Mouse (Mus musculus) embryonic stem cell, embryonic (primary cell): ENCODE data around the gene Parl.

Experiments
- CTCF ChIA-PET, 4 experiments: fragments of 300-600 bp in 2 of 4; fragments of 350-600 bp in 2 of 4; sonication (Branson Sonifier 250); formaldehyde crosslinking; loops; one replicate each; lab custom pipeline; 2022; ENCODE audit warnings: inconsistent platforms in 2 of 4; lab: Charles Lee
- POLR2A ChIA-PET, 4 experiments: fragments of 300-600 bp in 2 of 4; fragments of 350-600 bp in 2 of 4; sonication (Branson Sonifier 250); formaldehyde crosslinking; loops; one replicate each; lab custom pipeline; 2022; ENCODE audit warnings: antibody characterized with exemption in 4 of 4, inconsistent platforms in 1 of 4; lab: Charles Lee

The Parl gene

DNA sequence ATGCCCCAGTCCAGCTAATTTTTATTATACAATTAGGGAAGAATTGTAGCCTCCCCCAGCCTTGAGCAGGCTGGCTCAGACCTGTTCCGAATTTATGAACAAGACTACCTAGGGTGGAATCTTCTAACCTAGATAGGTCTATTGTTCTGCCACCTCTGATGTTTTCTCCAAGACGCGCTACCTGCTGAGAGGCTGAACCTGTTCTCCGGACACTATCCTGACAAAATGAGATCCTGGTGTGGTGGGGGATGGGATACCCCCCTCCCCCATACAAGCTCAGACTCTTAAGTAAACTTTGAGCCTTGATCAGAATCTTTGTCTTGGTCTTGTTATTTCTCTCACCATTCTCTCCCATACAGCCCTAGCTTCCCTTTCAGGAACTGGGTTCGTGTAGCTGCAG lies 44.3 kb downstream of the Parl start:
- CTCF ChIA-PET, result interaction anchor here in 1 of 4 experiments (0.5 kb wide), 1 partner anchor 31 kb away, joined by 3 read pairs; no protein-coding TSS in a partner anchor
- POLR2A ChIA-PET, result interaction anchor here in 2 of 4 experiments (0.6 to 1.3 kb wide), 4 partner anchors 14 to 31 kb away, joined by 3 to 4 read pairs (median 3); partner anchors contain the start of gene Map6d1 (in 1 of the 2)

DNA sequence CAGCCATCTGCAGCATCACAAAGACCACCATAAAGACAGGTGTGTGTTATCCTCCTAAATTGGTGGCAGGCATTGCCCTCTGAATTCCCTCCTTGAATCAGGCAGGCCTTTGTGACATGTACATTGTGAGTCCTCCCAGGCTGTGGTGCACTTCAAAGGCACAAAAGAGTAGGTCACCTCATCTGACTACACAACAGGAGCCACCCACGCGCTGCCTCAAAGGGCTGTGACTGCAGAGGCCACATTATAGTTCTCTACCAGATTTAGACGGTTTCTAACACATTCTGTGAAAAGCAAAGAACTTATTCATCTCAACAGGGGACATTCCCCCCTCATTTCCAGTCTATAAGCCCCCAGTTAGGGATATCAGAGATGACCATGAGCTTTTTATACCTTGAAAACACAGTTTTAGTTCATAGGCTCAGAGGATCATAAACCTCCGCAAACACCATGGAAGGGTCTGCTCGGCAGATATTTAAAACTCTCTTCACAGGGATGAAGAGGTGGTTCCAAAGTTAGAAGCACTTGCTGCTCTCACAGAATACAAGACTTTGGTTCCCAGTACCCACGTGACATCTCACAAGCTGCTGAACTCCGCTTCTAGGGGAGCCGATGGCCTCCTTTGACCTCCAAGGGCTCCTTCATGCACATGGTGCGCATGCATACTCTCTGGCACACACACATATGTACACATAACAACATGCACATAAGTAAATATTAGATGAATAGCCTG lies 53.6 kb downstream of the Parl start:
- CTCF ChIA-PET, result interaction anchor here in 2 of 4 experiments (0.5 to 0.6 kb wide), 2 partner anchors 59 to 76 kb away, joined by 3 to 4 read pairs; no protein-coding TSS in a partner anchor

DNA sequence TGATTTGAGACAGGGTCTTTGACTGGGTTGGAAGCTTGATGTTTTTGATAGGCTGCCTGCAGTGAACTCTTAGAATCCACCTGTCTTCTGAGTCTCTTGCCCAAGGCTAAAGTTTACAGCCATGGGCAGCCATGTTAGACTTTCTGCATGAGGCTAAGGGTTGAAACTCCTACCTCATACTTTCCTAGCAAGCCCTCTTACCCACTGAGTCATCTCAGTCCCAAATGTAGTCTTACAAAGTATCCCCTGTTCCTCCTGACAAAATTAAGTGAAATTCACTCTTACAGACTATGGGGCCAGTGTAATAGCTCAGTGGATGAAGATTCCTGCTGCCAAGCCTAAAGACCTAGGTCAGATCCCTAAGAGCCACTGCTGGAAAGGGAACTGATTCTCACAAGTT lies 55.1 kb downstream of the Parl start:
- CTCF ChIA-PET, result interaction anchor here in 1 of 4 experiments (0.6 kb wide), 1 partner anchor 68 kb away, joined by 3 read pairs; no protein-coding TSS in a partner anchor
- POLR2A ChIA-PET, result no interaction called here

More for the DNA sequence above, 53.6 kb downstream of the Parl start:
- POLR2A ChIA-PET, result interaction anchor here in 2 of 4 experiments (0.6 to 0.9 kb wide), 3 partner anchors 11 to 210 kb away, joined by 3 to 10 read pairs (median 3); no protein-coding TSS in a partner anchor

DNA sequence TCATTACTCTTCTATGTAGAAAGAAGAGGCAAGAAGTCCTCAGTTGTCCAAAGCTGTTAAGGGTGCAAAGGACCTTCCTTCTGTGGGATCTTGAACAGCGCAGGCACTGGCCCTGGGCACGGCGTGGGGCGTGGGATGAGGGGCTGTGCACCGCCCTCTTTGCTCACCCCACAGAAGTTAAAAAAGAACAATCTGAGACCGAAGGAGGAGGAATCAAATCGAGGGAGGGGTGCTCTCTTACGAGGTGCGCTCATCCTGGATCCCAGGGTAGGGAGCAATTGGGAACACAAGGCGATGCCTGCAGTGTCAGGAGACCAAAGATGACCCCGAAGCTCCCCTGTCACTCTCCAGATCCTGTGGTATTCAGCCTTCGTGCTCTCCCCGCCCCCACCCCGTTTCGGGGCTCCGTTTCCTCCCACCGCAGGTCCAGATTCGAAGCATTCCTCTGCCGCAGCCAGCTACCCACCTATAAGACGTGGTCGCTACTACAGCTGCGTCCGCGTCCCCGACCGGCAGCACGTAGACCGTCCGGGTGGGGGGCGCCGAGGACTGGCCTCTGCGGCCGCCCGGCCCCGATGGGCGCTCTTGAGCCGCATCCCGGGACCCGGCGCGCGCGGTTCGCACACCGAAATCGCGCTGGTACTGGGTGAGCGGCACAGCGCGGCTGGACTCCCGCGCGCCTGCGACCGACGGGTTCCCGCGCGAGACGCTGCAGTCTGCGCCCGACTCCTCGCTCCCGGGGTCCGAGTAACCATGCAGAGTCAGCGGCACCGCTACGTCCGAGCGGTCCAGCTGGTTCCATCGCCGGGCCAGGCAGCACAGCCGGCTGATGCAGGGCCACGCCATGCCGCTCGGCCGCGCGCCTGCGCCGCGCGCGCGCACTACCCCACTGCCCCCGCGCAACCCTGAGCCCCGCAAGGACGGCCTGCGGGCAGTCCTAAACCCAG lies 61.4 kb downstream of the Parl start, which contains the start of gene Map6d1:
Gene Map6d1 (minus strand): TSS at position 891 of the 947 bp plus-strand sequence.
- POLR2A ChIA-PET, result interaction anchor here (0.7 to 3.0 kb wide), 42 partner anchors 8 to 371 kb away, joined by 3 to 12 read pairs (median 4); partner anchors contain the start of genes Alg3 (in 1 of the 4), Dvl3 (in 1 of the 4), Eef1akmt4 (in 1 of the 4) and Gm49333 (in 1 of the 4)
- CTCF ChIA-PET, result interaction anchor here in 2 of 4 experiments (0.6 to 1.4 kb wide), 5 partner anchors 15 to 350 kb away, joined by 3 to 13 read pairs (median 6); no protein-coding TSS in a partner anchor

DNA sequence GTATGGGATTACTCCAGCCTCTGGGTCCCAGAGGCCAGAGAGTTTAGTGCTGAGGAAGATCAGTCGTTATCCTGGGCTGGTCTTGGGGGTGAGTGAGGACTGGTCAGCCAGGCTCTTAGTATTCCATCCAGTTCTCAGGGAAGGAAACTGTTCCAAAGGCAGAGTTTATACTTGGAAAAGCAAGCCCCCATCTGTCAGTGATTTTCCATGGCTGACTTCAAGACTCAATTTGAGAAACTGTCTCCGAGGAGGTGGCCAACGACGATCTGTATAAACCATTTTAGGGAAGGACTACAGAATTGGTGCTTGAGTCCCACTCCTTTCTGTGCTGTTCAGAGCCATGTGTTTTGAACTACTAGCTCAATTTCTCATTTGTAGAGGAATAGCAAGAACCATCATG lies 63.5 kb downstream of the Parl start:
- CTCF ChIA-PET, result interaction anchor here in 2 of 4 experiments (0.6 to 1.8 kb wide), 2 partner anchors 25 kb away, joined by 3 to 7 read pairs; no protein-coding TSS in a partner anchor
- POLR2A ChIA-PET, result interaction anchor here in 2 of 4 experiments (0.8 to 1.5 kb wide), 8 partner anchors 25 to 259 kb away, joined by 3 to 5 read pairs (median 4); no protein-coding TSS in a partner anchor

DNA sequence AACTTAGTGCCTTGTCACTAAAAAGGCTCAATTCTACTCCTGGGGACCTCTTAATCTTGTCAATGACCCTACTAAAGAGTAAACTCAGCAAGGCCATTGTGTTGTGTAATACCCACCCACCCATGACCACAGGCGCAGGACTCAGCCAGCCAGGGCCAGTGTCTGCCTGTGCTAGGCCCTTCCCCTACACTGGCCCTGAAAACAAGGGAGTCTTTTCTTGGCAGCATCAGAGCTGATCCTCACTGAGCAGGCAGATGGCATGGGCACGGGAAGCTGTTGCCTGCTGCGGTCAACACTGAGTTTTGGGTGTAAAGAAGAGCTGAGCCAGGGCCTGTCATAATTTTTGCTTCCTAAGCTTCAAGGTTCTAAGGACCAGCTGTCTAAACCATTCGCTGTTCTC lies 64.8 kb downstream of the Parl start:
- ChIA-PET POLR2A (interaction anchor here in 2 of 4 experiments (0.5 to 1.6 kb wide), 13 partner anchors 20 to 310 kb away, joined by 3 to 6 read pairs (median 3); partner anchors contain the start of gene Parl (in 1 of the 2)), CTCF (interaction anchor here in 3 of 4 experiments (0.7 to 2.1 kb wide), 5 partner anchors 10 to 68 kb away, joined by 3 to 8 read pairs (median 4); no protein-coding TSS in a partner anchor)

DNA sequence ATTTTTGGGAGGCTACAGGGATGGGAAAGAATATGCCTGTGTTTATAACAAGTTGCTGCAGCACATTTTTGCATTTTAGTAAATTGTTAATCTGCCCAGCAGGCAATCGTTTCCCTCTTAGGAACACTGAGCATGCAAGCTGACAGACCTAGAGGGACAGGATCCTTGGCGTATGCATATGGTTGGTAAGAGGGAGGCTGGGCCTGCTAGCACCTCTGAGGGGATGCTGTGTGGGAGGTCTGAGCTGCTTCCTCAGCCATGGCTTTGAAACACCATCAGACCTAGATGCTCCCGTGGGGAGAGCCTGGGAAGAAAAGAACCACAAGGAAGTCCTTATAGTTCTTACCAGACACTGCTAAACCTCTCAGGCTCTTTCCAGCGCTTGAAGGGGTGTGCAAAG lies 67.8 kb downstream of the Parl start:
- POLR2A ChIA-PET, result interaction anchor here in 3 of 4 experiments (0.5 to 1.1 kb wide), 8 partner anchors 9 to 181 kb away, joined by 3 to 4 read pairs (median 3); no protein-coding TSS in a partner anchor
- CTCF ChIA-PET, result interaction anchor here in 3 of 4 experiments (0.5 to 1.3 kb wide), 5 partner anchors 21 to 475 kb away, joined by 3 to 5 read pairs (median 3); no protein-coding TSS in a partner anchor
